Comparison of ENCODE assay signal across 24 mouse cellular contexts in genomic region chr5:151344737-151345136, GRCm38 (mm10).
"Had no signal": no experiment of that assay in that cellular context is flagged by ENCODE, and none has a peak within 500 bp of the region (broad histone marks: within the 10 kb centered on the region; RNA-seq: fewer than 3 reads in every experiment).

No protein-coding gene starts in this region.

- DNase-seq: gastrocnemius, postnatal 14 days; gastrocnemius, postnatal 36 days; heart, adult 18-20 months; heart, postnatal 10 days; heart, postnatal 4 days; kidney, adult 11 months; kidney, adult 2 months; kidney, adult 9 months; kidney, postnatal 14 days; kidney, postnatal 36 days; layer of hippocampus, adult 9-11 months; liver had no signal

- ATAC-seq: hindbrain, postnatal 0 days; intestine, embryonic 16.5 days had no signal

- H3K4me3 ChIP-seq: heart, embryonic 10.5 days; heart, embryonic 12.5 days; hindbrain, embryonic 13.5 days; hindbrain, embryonic 15.5 days; kidney, embryonic 15.5 days; left cerebral cortex, adult 2 months; limb, embryonic 10.5 days; limb, embryonic 12.5 days had no signal

- H3K9ac ChIP-seq: heart, embryonic 12.5 days; hindbrain, embryonic 13.5 days; hindbrain, embryonic 15.5 days; kidney, embryonic 15.5 days; limb, embryonic 12.5 days had no signal

- H3K27ac ChIP-seq: heart, embryonic 10.5 days; hindbrain, embryonic 13.5 days; hindbrain, embryonic 15.5 days; hindbrain, postnatal 0 days; kidney, embryonic 15.5 days; kidney, postnatal 0 days; left cerebral cortex, adult 2 months; limb, embryonic 10.5 days; limb, embryonic 12.5 days had no signal

- H3K4me2 ChIP-seq: heart, embryonic 12.5 days; hindbrain, embryonic 13.5 days; hindbrain, embryonic 15.5 days; kidney, embryonic 15.5 days; limb, embryonic 12.5 days; liver, embryonic 11.5 days had no signal

- H3K4me1 ChIP-seq: heart, embryonic 10.5 days; heart, embryonic 12.5 days; hindbrain, embryonic 13.5 days; hindbrain, embryonic 15.5 days; kidney, embryonic 15.5 days had no signal

- H3K36me3 ChIP-seq: heart, embryonic 10.5 days; heart, embryonic 12.5 days; hindbrain, embryonic 13.5 days; hindbrain, embryonic 15.5 days; kidney, embryonic 15.5 days; limb, embryonic 10.5 days; limb, embryonic 12.5 days had no signal

- H3K9me3 ChIP-seq: heart, embryonic 10.5 days; heart, embryonic 12.5 days; hindbrain, embryonic 13.5 days; hindbrain, embryonic 15.5 days; kidney, embryonic 15.5 days; limb, embryonic 10.5 days; limb, embryonic 12.5 days had no signal

- H3K27me3 ChIP-seq: heart, embryonic 12.5 days; hindbrain, embryonic 13.5 days; hindbrain, embryonic 15.5 days; kidney, embryonic 15.5 days; limb, embryonic 12.5 days had no signal
